14 mouse cellular contexts compared by ENCODE assay signal in genomic region chr10:77685895-77686664, GRCm38 (mm10). TPM values are rescaled to one million over a fixed set of nuclear protein-coding genes. Genes with fewer than 3 reads are reported as not detected.
DNase-seq lines count a peak whose midpoint lies in the region; ATAC-seq and TF ChIP-seq lines count a peak whose summit lies in the region.
"Had no signal": no experiment of that assay in that cellular context is flagged by ENCODE, and none has a peak within 500 bp of the region (broad histone marks: within the 10 kb centered on the region; RNA-seq: fewer than 3 reads in every experiment).

Gene Tspear, plus strand, starts transcription at chr10:77686569.

- H3K36me3 ChIP-seq in forebrain, embryonic 11.5 days (ENCODE audit: control insufficient read depth, insufficient read depth, low read length), result no peaks in the 10 kb centered on the region
- H3K36me3 ChIP-seq in forebrain, embryonic 10.5 days (replicated peaks), result no peaks in the 10 kb centered on the region
- no peaks in the 10 kb centered on the region for H3K36me3 ChIP-seq in lung, embryonic 14.5 days (ENCODE audit: insufficient read depth)
- H3K36me3 ChIP-seq in heart, embryonic 12.5 days, result no peaks in the 10 kb centered on the region
- no peaks in the 10 kb centered on the region for H3K36me3 ChIP-seq in limb, embryonic 15.5 days
- H3K36me3 ChIP-seq: liver, embryonic 15.5 days had no signal

- ATAC-seq in forebrain, embryonic 11.5 days (replicated peaks; ENCODE audit: low FRiP score), result no peak
- ATAC-seq in lung, embryonic 14.5 days (ENCODE audit: insufficient read depth), result no peak; the same call in 1 of the 2 replicates
- ATAC-seq in heart, embryonic 12.5 days (ENCODE audit: insufficient number of reproducible peaks, low FRiP score), result peak; percentile 50; the same call in 1 of the 2 replicates
- ATAC-seq in limb, embryonic 15.5 days (ENCODE audit: insufficient number of reproducible peaks, low FRiP score, low TSS enrichment, low read depth), result no peak

- H3K4me3 ChIP-seq in forebrain, embryonic 11.5 days (ENCODE audit: low read depth, low read length), result no peak within 1 kb of the TSS
- H3K4me3 ChIP-seq in forebrain, embryonic 10.5 days, result no peak within 1 kb of the TSS
- no peak within 1 kb of the TSS for H3K4me3 ChIP-seq in lung, embryonic 14.5 days (ENCODE audit: low read depth, low read length)
- H3K4me3 ChIP-seq in lung, adult 2 months (replicated peaks; ENCODE audit: extremely low read depth, low read depth, low read length), result no peak within 1 kb of the TSS
- no peak within 1 kb of the TSS for H3K4me3 ChIP-seq in heart, embryonic 12.5 days
- H3K4me3 ChIP-seq in limb, embryonic 15.5 days, result peak within 1 kb of the TSS; percentile 12
- H3K4me3 ChIP-seq: liver, embryonic 15.5 days had no signal

- H3K27ac ChIP-seq in forebrain, embryonic 11.5 days (ENCODE audit: low read depth, low read length), result no peak within 1 kb of the TSS
- no peak within 1 kb of the TSS for H3K27ac ChIP-seq in forebrain, embryonic 10.5 days
- H3K27ac ChIP-seq in lung, embryonic 14.5 days (ENCODE audit: low read depth), result no peak within 1 kb of the TSS
- H3K27ac ChIP-seq in heart, embryonic 12.5 days (ENCODE audit: poor library complexity, severe bottlenecking), result no peak within 1 kb of the TSS
- peak within 1 kb of the TSS; percentile 61 for H3K27ac ChIP-seq in limb, embryonic 15.5 days
- H3K27ac ChIP-seq: liver, embryonic 15.5 days had no signal

- H3K4me1 ChIP-seq in forebrain, embryonic 11.5 days (replicated peaks; ENCODE audit: control insufficient read depth, insufficient read depth, low read length), result peaks cover 4% of the 10 kb centered on the region; the same call in 1 of the 2 replicates
- H3K4me1 ChIP-seq in forebrain, embryonic 10.5 days, result peaks cover 54% of the 10 kb centered on the region
- H3K4me1 ChIP-seq in lung, embryonic 14.5 days (ENCODE audit: insufficient read depth), result no peaks in the 10 kb centered on the region
- H3K4me1 ChIP-seq in lung, adult 2 months (ENCODE audit: control insufficient read depth, insufficient read depth, low read length), result no peaks in the 10 kb centered on the region
- H3K4me1 ChIP-seq in heart, embryonic 12.5 days (replicated peaks), result peaks cover 10% of the 10 kb centered on the region; the same call in 1 of the 2 replicates
- peaks cover 11% of the 10 kb centered on the region; the same call in 1 of the 2 replicates for H3K4me1 ChIP-seq in limb, embryonic 15.5 days
- H3K4me1 ChIP-seq: liver, embryonic 15.5 days had no signal

- H3K9me3 ChIP-seq in forebrain, embryonic 11.5 days (ENCODE audit: control insufficient read depth, low read length), result no peaks in the 10 kb centered on the region
- no peaks in the 10 kb centered on the region for H3K9me3 ChIP-seq in forebrain, embryonic 10.5 days
- H3K9me3 ChIP-seq in lung, embryonic 14.5 days (ENCODE audit: low read depth, low read length), result no peaks in the 10 kb centered on the region
- no peaks in the 10 kb centered on the region for H3K9me3 ChIP-seq in heart, embryonic 12.5 days (replicated peaks)
- no peaks in the 10 kb centered on the region for H3K9me3 ChIP-seq in limb, embryonic 15.5 days
- H3K9me3 ChIP-seq: liver, embryonic 15.5 days had no signal

- peak; percentile 50 for DNase-seq in forebrain, embryonic 11.5 days (ENCODE audit: low spot score)
- DNase-seq in forebrain, embryonic 10.5 days (ENCODE audit: extremely low spot score, low spot score), result no peak
- DNase-seq in lung, embryonic 14.5 days, result peak; percentile 24
- no peak for DNase-seq in lung, adult 2 months
- DNase-seq in gastrocnemius, postnatal 25 days, result no peak
- DNase-seq in cerebellum, postnatal 36 days, result no peak
- DNase-seq: kidney, adult 9 months; layer of hippocampus, adult 9-11 months; right cerebral cortex, postnatal 14 days had no signal

- no peak for TF ChIP-seq CTCF in lung, embryonic 14.5 days (IDR thresholded peaks at IDR 0.05; ENCODE audit: low read depth)
- TF ChIP-seq CTCF in lung, adult 2 months (IDR thresholded peaks at IDR 0.05; ENCODE audit: insufficient read depth, low read length), result no peak

- H3K9ac ChIP-seq in forebrain, embryonic 11.5 days (ENCODE audit: low read length), result no peak within 1 kb of the TSS
- no peak within 1 kb of the TSS; the same call in 1 of the 2 replicates for H3K9ac ChIP-seq in lung, embryonic 14.5 days
- no peak within 1 kb of the TSS for H3K9ac ChIP-seq in heart, embryonic 12.5 days
- no peak within 1 kb of the TSS for H3K9ac ChIP-seq in limb, embryonic 15.5 days
- H3K9ac ChIP-seq: liver, embryonic 15.5 days had no signal

- H3K4me2 ChIP-seq in forebrain, embryonic 11.5 days (ENCODE audit: low read depth, low read length, severe bottlenecking), result no peak within 1 kb of the TSS
- H3K4me2 ChIP-seq in lung, embryonic 14.5 days, result peak within 1 kb of the TSS; percentile 18; the same call in 1 of the 2 replicates
- H3K4me2 ChIP-seq in heart, embryonic 12.5 days, result peak within 1 kb of the TSS; percentile 11
- H3K4me2 ChIP-seq in limb, embryonic 15.5 days, result peak within 1 kb of the TSS; percentile 24
- H3K4me2 ChIP-seq: liver, embryonic 15.5 days had no signal

- TF ChIP-seq POLR2A in lung, adult 2 months (IDR thresholded peaks at IDR 0.05; ENCODE audit: borderline replicate concordance, extremely low read depth, low read depth, low read length), result no peak

- peaks cover 13% of the 10 kb centered on the region for H3K27me3 ChIP-seq in forebrain, embryonic 11.5 days (ENCODE audit: control insufficient read depth, insufficient read depth, low read length)
- peaks cover 78% of the 10 kb centered on the region for H3K27me3 ChIP-seq in forebrain, embryonic 10.5 days (ENCODE audit: poor library complexity, severe bottlenecking)
- H3K27me3 ChIP-seq in lung, embryonic 14.5 days (ENCODE audit: insufficient read depth, low read length), result peaks cover 34% of the 10 kb centered on the region
- H3K27me3 ChIP-seq in heart, embryonic 12.5 days (replicated peaks), result peaks cover 85% of the 10 kb centered on the region
- peaks cover 32% of the 10 kb centered on the region for H3K27me3 ChIP-seq in limb, embryonic 15.5 days

- 4% methylated on average over 22 of the region's 22 CpGs for WGBS in forebrain, embryonic 11.5 days
- 6% methylated on average over 22 of the region's 22 CpGs for WGBS in forebrain, embryonic 10.5 days
- WGBS in lung, embryonic 14.5 days, result 3% methylated on average over 22 of the region's 22 CpGs
- 6% methylated on average over 22 of the region's 22 CpGs for WGBS in lung, adult 2 months
- 2% methylated on average over 22 of the region's 22 CpGs for WGBS in heart, embryonic 12.5 days
- WGBS in limb, embryonic 15.5 days, result 10% methylated on average over 22 of the region's 22 CpGs

RNA-seq across cellular contexts. Expression of gene Tspear, which starts in this region (rescaled TPM):
- 1.4 and 1.5 TPM in 2 replicates for polyA plus RNA-seq in forebrain, embryonic 11.5 days (2014; fragmentation: Nextera tagmentation; extraction: Ambion mirVana)
- polyA plus RNA-seq in forebrain, embryonic 10.5 days (2016; fragmentation: Nextera tagmentation; extraction: Ambion mirVana), result 1.1 and 1.4 TPM in 2 replicates
- polyA plus RNA-seq in lung, embryonic 14.5 days (2014; fragmentation: Nextera tagmentation; extraction: Ambion mirVana), result 0.11 and 0.22 TPM in 2 replicates
- polyA plus RNA-seq in lung, adult 2 months (2012; rRNA removed), result 0.06 and 0.43 TPM in 2 replicates
- not detected in 2 replicates for polyA plus RNA-seq in heart, embryonic 12.5 days (2016; fragmentation: Nextera tagmentation; extraction: Ambion mirVana)
- polyA plus RNA-seq in limb, embryonic 15.5 days (2015; fragmentation: Nextera tagmentation; extraction: Ambion mirVana), result 2.1 and 2.8 TPM in 2 replicates
- total RNA-seq in gastrocnemius, postnatal 25 days (2021), result not detected
- total RNA-seq: monocyte, adult 5-6 weeks; neutrophil, adult 5-6 weeks had no signal
- polyA plus RNA-seq: liver, embryonic 15.5 days had no signal

Comparison
In these comparisons a context has a peak if more than half of its experiments do, and no peak if none do; other contexts are left out.
1. Peak in DNase-seq and H3K4me2 ChIP-seq in lung, embryonic 14.5 days; RNA of the gene not detected or under 1 TPM.
2. Peak in ATAC-seq and H3K4me2 ChIP-seq in heart, embryonic 12.5 days; RNA of the gene not detected or under 1 TPM.